Mouse (Mus musculus): ENCODE data around the gene Plxna2. TPM values are rescaled to one million over a fixed set of nuclear protein-coding genes. Genes with fewer than 3 reads are reported as not detected.

The Plxna2 gene
- total RNA-seq, 4 experiments from 2014 or later, result 81.1 to 87.8 (median 82.6) TPM

DNA sequence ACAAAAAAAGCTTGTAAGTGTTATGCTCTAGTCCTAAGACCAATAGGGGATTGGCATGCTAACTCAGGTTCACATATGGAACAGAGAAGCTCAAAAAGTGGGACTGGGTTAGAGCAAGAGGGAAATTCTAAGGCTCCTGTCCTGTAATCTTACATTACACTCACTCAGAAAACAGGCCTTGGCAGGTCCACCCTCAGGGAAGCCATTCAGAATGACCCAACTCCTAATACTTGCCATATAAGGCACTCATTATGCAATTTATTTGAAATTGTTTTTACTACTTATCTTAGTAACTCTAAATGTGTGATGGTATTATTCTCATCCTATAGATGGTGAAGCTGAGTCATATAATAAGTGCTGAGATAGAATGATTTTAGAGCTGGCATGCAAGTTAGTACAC lies 146.9 kb downstream of the Plxna2 start:
- DNase-seq (ENCODE audit: low spot score in 2 of 2), result no peak

DNA sequence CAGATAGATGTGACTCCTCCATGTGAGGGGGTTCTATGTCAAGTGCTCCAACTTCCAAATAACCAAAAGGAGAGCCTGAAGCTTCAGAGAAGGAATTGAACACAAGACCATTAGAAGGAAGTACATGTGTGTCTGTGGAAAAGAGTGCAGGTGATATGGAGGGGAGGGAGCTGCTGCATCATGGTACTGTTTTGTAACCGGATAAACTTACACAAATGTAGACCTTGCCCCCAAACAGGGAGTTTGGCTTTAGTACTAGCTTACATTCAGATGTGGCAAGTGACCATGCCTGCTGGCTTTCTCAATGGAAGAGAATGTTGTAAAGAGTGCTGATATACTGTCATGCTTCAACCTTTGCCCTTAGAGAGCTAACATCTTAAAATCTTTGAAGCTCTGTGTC lies 150.8 kb downstream of the Plxna2 start:
- DNase-seq (ENCODE audit: low spot score in 2 of 2), result no peak

DNA sequence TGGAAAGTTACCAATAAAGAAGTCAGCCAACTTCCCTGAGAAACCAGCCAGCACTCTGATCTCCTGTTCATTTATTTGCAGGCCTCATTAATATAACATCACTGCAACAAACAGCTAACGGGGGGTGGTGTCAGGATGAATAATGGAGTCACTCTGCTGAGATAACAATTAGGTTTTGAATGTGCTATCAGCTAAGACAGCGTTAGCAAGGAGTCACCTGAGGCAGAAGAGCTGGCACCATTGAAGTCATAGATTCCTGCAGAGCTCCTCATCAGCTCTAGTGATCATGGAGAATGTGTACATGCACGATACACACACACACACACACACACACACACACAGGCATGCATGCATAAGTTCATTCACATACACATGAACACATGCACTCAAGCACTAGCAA lies 154.0 kb downstream of the Plxna2 start:
- DNase-seq (ENCODE audit: low spot score in 2 of 2), result no peak

DNA sequence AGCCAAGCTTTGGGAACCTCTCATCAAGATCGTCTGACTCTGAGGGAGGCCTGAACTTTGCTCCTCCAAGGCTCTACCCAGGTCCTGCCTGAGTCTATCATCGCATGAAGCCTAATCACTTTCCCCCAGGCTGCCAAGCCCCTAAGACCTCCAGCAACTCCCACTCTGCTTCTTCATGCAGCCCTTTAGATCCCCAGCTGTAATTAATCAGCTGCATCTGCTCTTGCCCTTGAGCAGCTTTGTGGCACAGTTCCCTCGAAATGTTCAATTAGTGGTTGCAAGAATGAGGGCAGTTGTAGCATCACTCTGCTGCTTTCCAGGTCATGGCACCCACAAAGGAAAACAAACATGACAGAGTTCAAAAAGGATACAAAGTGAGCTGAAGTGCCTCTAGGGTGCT lies 155.9 kb downstream of the Plxna2 start:
- DNase-seq (ENCODE audit: low spot score in 2 of 2), result no peak

GRCm38 (mm10) chr1:194774350-194774749 lies 156.3 kb downstream of the Plxna2 start:
- no peak for DNase-seq (ENCODE audit: low spot score in 2 of 2)

DNA sequence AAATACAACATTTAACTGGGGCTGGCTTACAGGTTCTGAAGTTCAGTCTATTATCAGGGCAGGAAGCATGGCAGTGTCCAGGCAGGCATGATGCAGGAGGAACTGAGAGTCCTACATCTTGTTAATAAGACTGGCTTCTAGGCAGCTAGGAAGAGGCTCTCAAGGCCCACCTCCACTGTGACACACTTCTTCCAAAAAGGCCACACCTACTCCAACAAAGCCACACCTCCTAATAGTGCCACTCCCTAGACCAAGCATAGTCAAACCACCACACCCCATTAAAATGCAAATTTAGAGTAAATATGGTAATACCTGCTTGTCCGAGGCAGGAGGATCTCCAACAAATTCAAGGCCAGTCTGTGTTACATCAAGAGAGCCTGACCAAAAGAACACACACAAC lies 156.7 kb downstream of the Plxna2 start:
- DNase-seq (ENCODE audit: low spot score in 2 of 2), result no peak

GRCm38 (mm10) chr1:194775656-194776374 lies 157.8 kb downstream of the Plxna2 start:
- no peak for DNase-seq (ENCODE audit: low spot score in 2 of 2)

- no peak for DNase-seq (ENCODE audit: low spot score in 2 of 2)
Measured at GRCm38 (mm10) chr1:194776510-194777244, 158.7 kb downstream of the Plxna2 start.

DNA sequence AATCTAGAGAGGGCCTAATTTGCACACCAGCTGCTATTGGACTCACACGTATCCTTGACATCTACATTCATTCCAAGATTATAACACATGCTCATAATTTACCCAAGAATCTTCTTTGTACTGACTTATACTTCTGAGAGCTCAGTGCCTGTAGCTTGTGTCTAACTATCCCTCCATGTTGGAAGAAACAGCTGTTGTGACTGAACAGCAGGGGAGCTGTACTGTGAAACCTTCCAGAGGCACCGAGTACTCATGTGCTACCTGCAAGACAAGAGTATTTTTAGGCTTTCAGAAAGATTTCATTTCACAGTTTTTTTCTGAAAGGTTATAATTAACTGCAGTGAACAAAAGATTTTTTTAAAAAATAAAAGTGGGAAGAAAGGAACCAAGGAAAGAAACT lies 159.6 kb downstream of the Plxna2 start:
- no peak for DNase-seq (ENCODE audit: low spot score in 2 of 2)

GRCm38 (mm10) chr1:194780392-194780791 lies 162.4 kb downstream of the Plxna2 start:
- DNase-seq (ENCODE audit: low spot score in 2 of 2), result no peak

DNA sequence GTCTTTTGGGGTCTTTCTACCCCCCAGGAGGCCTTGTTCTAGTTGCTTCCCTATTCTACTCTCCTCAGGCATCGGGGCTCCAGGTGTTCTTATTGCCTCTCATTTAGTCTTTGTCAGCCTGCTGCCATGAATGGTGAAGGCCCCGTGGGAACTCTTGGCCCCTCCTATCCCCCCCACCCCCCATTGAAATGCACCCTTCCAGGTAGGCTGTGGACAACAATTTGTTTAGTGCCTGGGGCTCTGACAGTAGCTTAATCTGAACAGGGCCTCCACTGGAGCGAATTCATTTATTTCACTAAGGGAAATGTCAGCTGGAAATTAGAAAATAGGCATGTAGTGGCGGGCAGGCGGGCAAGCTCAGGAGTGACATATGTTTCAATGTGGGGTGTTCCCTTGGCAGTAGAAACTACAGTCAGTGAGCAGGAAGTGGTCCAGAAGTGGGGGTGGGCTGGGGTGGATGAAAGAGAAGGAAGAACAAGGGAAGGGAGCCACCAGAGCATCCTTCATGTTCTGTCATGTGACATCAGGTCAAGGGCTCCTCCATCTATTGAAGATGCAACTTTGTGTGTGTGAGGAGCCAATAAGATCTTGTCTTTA lies 162.9 kb downstream of the Plxna2 start:
- DNase-seq (ENCODE audit: low spot score in 2 of 2), result no peak

DNA sequence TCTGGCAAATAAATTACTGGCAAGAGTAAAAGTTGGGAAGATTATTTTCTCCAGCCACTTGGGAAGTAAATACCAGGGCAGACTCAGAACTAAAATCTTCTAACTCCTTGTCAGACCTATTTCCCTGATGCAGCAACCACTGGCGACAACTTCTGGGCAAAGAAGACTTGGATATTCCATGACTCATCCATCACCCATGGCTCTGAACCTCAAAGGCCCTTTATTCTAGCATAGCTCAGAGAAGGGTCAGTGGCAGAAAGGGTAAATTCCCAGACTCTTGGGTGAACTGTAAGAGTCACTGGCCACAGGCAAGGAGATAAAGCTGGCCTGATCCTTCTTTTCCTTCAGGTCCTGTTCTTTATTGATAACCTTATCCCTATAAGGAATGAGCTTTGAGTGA lies 163.5 kb downstream of the Plxna2 start:
- DNase-seq (ENCODE audit: low spot score in 2 of 2), result no peak

GRCm38 (mm10) chr1:194782325-194782724 lies 164.3 kb downstream of the Plxna2 start:
- no peak for DNase-seq (ENCODE audit: low spot score in 2 of 2)

DNA sequence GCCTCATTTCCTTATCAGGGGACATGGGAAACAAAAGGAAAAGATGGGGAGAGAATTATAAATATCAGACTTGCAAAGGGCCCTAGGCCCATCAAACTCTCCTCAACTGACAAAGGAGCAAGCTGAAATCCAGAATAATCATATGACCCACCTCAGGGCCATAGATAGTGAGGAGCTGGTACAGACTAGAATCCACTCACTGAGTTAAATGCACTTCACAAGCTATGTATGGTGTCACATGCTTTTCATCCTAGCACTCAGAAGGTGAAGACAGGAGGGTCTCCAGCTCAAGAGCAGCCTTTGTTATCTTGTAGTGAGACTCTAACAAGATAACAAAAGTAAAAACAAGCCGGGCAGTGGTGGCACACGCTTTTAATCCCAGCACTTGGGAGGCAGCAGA lies 169.6 kb downstream of the Plxna2 start:
- DNase-seq (ENCODE audit: low spot score in 2 of 2), result no peak

GRCm38 (mm10) chr1:194793226-194793924 lies 175.4 kb downstream of the Plxna2 start:
- no peak for DNase-seq (ENCODE audit: low spot score in 2 of 2)

- DNase-seq (ENCODE audit: low spot score in 2 of 2), result peak in 1 of 2 experiments; percentile 47
Measured at GRCm38 (mm10) chr1:194795316-194795715, 177.3 kb downstream of the Plxna2 start.

DNA sequence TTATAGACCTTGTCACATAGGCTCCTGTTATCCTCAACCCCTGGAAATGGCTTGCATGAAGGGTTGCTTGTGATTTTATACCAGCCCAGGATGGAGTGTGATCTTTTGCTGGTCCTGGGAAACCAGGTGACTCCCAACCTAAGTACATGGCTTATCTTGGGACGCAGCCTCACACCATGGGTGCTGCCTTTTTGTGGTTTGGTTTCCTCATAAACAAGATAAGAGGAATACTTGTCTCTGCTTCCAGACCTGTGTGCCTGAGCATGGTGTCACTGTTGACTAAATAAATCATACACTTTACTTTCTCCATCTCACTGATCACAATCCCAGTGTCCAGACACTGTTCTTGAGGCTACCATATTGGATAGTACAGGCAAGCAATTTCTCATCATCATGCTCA lies 179.8 kb downstream of the Plxna2 start:
- no peak for DNase-seq (ENCODE audit: low spot score in 2 of 2)

GRCm38 (mm10) chr1:194798511-194798910 lies 180.5 kb downstream of the Plxna2 start:
- DNase-seq (ENCODE audit: low spot score in 2 of 2), result no peak

DNA sequence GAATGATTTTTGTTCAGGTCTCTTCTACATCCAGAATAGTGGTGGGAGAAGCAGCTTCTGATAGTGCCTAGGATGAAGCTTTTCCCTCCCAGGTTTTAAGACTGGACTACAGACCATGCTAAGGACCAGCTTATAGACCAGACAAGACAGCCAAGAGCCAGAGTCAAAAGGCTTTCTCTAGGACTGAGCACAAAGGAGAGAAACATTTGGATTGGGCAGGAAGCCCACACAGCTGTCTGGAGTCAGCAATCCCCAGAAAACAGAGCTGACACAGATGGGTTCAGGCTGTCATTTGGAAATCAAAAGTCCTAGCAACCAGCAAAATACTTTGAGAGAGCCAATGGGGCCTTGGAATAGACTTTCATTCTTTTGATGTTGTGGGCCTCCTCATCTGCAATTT lies 190.2 kb downstream of the Plxna2 start:
- no peak for DNase-seq (ENCODE audit: low spot score in 2 of 2)

GRCm38 (mm10) chr1:194808681-194809080 lies 190.7 kb downstream of the Plxna2 start:
- DNase-seq (ENCODE audit: low spot score in 2 of 2), result no peak

GRCm38 (mm10) chr1:194809600-194809999 lies 191.6 kb downstream of the Plxna2 start:
- no peak for DNase-seq (ENCODE audit: low spot score in 2 of 2)

DNA sequence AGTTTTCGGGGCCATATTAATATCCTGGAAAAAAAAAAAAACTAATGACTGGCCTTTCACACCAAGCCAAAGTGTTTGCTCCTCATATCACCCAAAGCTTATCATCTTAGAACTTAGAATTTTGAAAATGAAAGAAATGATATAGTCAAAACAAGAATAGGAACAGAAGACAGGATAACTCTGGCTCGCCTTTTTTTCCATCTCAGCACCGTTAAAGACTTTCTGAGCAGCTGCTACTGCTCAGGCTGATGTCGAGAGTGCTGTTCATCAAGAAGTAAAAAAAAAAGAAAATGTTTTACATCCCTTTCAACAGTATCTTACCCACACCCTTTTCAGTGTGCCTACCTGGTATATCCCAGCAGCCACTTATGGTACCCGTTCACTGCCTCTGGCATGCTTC lies 196.2 kb downstream of the Plxna2 start:
- DNase-seq (ENCODE audit: low spot score in 2 of 2), result no peak

Data from left cerebral cortex, adult 8-10 months (tissue).